Comparison of ENCODE assay signal across 11 mouse cellular contexts in genomic region chr3:108297603-108298553, GRCm38 (mm10). TPM values are rescaled to one million over a fixed set of nuclear protein-coding genes. Genes with fewer than 3 reads are reported as not detected.
DNase-seq lines count a peak whose midpoint lies in the region; ATAC-seq lines count a peak whose summit lies in the region.
"Had no signal": no experiment of that assay in that cellular context is flagged by ENCODE, and none has a peak within 500 bp of the region (broad histone marks: within the 10 kb centered on the region; RNA-seq: fewer than 3 reads in every experiment).

No protein-coding gene starts in this region.

- H3K27me3 ChIP-seq in forebrain, embryonic 12.5 days, result no peaks in the 10 kb centered on the region
- H3K27me3 ChIP-seq in forebrain, embryonic 13.5 days, result no peaks in the 10 kb centered on the region
- H3K27me3 ChIP-seq in lung, embryonic 15.5 days, result no peaks in the 10 kb centered on the region
- no peaks in the 10 kb centered on the region for H3K27me3 ChIP-seq in kidney, embryonic 15.5 days
- H3K27me3 ChIP-seq: hindbrain, embryonic 12.5 days had no signal

- peak; percentile 39; the same call in 1 of the 2 replicates for ATAC-seq in forebrain, embryonic 12.5 days (ENCODE audit: low FRiP score)
- ATAC-seq in forebrain, embryonic 13.5 days, result no peak
- ATAC-seq in lung, embryonic 15.5 days (ENCODE audit: borderline replicate concordance, extremely low read depth, low FRiP score, low TSS enrichment), result no peak
- peak; percentile 57 for ATAC-seq in granulocyte monocyte progenitor cell, adult 5-6 weeks (replicated peaks; ENCODE audit: poor library complexity, severe bottlenecking)
- no peak for ATAC-seq in kidney, embryonic 15.5 days (replicated peaks; ENCODE audit: low FRiP score)
- ATAC-seq: CD4-positive, CD25-positive, alpha-beta regulatory T cell, adult 4 months had no signal

- H3K4me1 ChIP-seq in forebrain, embryonic 12.5 days, result peaks cover 43% of the 10 kb centered on the region
- H3K4me1 ChIP-seq in forebrain, embryonic 13.5 days, result peaks cover 53% of the 10 kb centered on the region
- peaks cover 52% of the 10 kb centered on the region for H3K4me1 ChIP-seq in lung, embryonic 15.5 days
- H3K4me1 ChIP-seq in kidney, embryonic 15.5 days, result peaks cover 40% of the 10 kb centered on the region

- H3K9me3 ChIP-seq in forebrain, embryonic 12.5 days, result no peaks in the 10 kb centered on the region
- H3K9me3 ChIP-seq in forebrain, embryonic 13.5 days (replicated peaks), result no peaks in the 10 kb centered on the region
- H3K9me3 ChIP-seq in lung, embryonic 15.5 days, result no peaks in the 10 kb centered on the region
- no peaks in the 10 kb centered on the region for H3K9me3 ChIP-seq in kidney, embryonic 15.5 days (replicated peaks)
- H3K9me3 ChIP-seq: hindbrain, embryonic 12.5 days had no signal

- no peak overlapping the region for H3K4me3 ChIP-seq in forebrain, embryonic 12.5 days (replicated peaks)
- no peak overlapping the region for H3K4me3 ChIP-seq in forebrain, embryonic 13.5 days
- no peak overlapping the region for H3K4me3 ChIP-seq in lung, embryonic 15.5 days
- no peak overlapping the region for H3K4me3 ChIP-seq in kidney, embryonic 15.5 days (replicated peaks)
- H3K4me3 ChIP-seq: hindbrain, embryonic 12.5 days had no signal

- DNase-seq in lung, adult 18-20 months, result no peak
- DNase-seq in retina, embryonic 14.5 days (ENCODE audit: low spot score), result peak; percentile 38
- DNase-seq in gastrocnemius, postnatal 4 days (ENCODE audit: low spot score in 2 of 2), result no peak
- DNase-seq: left cerebral cortex, postnatal 4 days had no signal

- WGBS in forebrain, embryonic 12.5 days, result 58% methylated on average over 7 of the region's 7 CpGs
- 57% methylated on average over 7 of the region's 7 CpGs for WGBS in forebrain, embryonic 13.5 days
- 56% methylated on average over 7 of the region's 7 CpGs for WGBS in lung, embryonic 15.5 days
- 69% methylated on average over 7 of the region's 7 CpGs for WGBS in kidney, embryonic 15.5 days

- H3K9ac ChIP-seq in forebrain, embryonic 12.5 days, result no peak overlapping the region
- H3K9ac ChIP-seq in forebrain, embryonic 13.5 days, result no peak overlapping the region
- H3K9ac ChIP-seq in lung, embryonic 15.5 days, result no peak overlapping the region
- H3K9ac ChIP-seq in kidney, embryonic 15.5 days, result no peak overlapping the region
- H3K9ac ChIP-seq: hindbrain, embryonic 12.5 days had no signal

- H3K36me3 ChIP-seq in forebrain, embryonic 12.5 days (replicated peaks), result no peaks in the 10 kb centered on the region
- no peaks in the 10 kb centered on the region for H3K36me3 ChIP-seq in forebrain, embryonic 13.5 days (ENCODE audit: poor library complexity, severe bottlenecking)
- H3K36me3 ChIP-seq in lung, embryonic 15.5 days, result no peaks in the 10 kb centered on the region
- H3K36me3 ChIP-seq in kidney, embryonic 15.5 days, result no peaks in the 10 kb centered on the region
- H3K36me3 ChIP-seq: hindbrain, embryonic 12.5 days had no signal

- H3K4me2 ChIP-seq in forebrain, embryonic 12.5 days, result no peak overlapping the region
- H3K4me2 ChIP-seq in forebrain, embryonic 13.5 days, result no peak overlapping the region
- H3K4me2 ChIP-seq in lung, embryonic 15.5 days, result no peak overlapping the region
- no peak overlapping the region for H3K4me2 ChIP-seq in kidney, embryonic 15.5 days
- H3K4me2 ChIP-seq: hindbrain, embryonic 12.5 days had no signal

- peak overlapping the region; percentile 1; the same call in 1 of the 2 replicates for H3K27ac ChIP-seq in forebrain, embryonic 12.5 days
- H3K27ac ChIP-seq in forebrain, embryonic 13.5 days, result no peak overlapping the region
- H3K27ac ChIP-seq in lung, embryonic 15.5 days, result peak overlapping the region; percentile 39
- no peak overlapping the region for H3K27ac ChIP-seq in kidney, embryonic 15.5 days

RNA-seq across cellular contexts. Expression of gene Sort1, which starts 14.0 kb away (rescaled TPM):
- polyA plus RNA-seq in forebrain, embryonic 12.5 days (2016; fragmentation: Nextera tagmentation; extraction: Ambion mirVana), result 23.3 and 30.8 TPM in 2 replicates
- polyA plus RNA-seq in forebrain, embryonic 13.5 days (2015; fragmentation: Nextera tagmentation; extraction: Ambion mirVana), result 13.5 and 13.9 TPM in 2 replicates
- 24.8 and 28.0 TPM in 2 replicates for polyA plus RNA-seq in lung, embryonic 15.5 days (2015; fragmentation: Nextera tagmentation; extraction: Ambion mirVana)
- 55.1 and 58.8 TPM in 2 replicates for total RNA-seq in granulocyte monocyte progenitor cell, adult 5-6 weeks (2014; fragmentation: Nextera tagmentation)
- total RNA-seq in granulocyte monocyte progenitor cell, adult 5-6 weeks (2017), result 45.6 and 50.2 TPM in 2 replicates
- 12.1 and 13.1 TPM in 2 replicates for polyA plus RNA-seq in kidney, embryonic 15.5 days (2015; fragmentation: Nextera tagmentation; extraction: Ambion mirVana)
- total RNA-seq in gastrocnemius, postnatal 4 days (2021), result 10 to 100 TPM; 54.6 to 59.9 TPM

RNA-seq across cellular contexts. Expression of gene Psma5, which starts 41.2 kb away (rescaled TPM):
- 229 and 241 TPM in 2 replicates for polyA plus RNA-seq in forebrain, embryonic 12.5 days (2016; fragmentation: Nextera tagmentation; extraction: Ambion mirVana)
- polyA plus RNA-seq in forebrain, embryonic 13.5 days (2015; fragmentation: Nextera tagmentation; extraction: Ambion mirVana), result 298 and 305 TPM in 2 replicates
- polyA plus RNA-seq in lung, embryonic 15.5 days (2015; fragmentation: Nextera tagmentation; extraction: Ambion mirVana), result 289 and 312 TPM in 2 replicates
- total RNA-seq in granulocyte monocyte progenitor cell, adult 5-6 weeks (2014; fragmentation: Nextera tagmentation), result 258 and 273 TPM in 2 replicates
- total RNA-seq in granulocyte monocyte progenitor cell, adult 5-6 weeks (2017), result 264 and 296 TPM in 2 replicates
- polyA plus RNA-seq in kidney, embryonic 15.5 days (2015; fragmentation: Nextera tagmentation; extraction: Ambion mirVana), result 296 and 312 TPM in 2 replicates
- total RNA-seq in gastrocnemius, postnatal 4 days (2021), result 100 to 1,000 TPM; 126 to 128 TPM

Comparison
In these comparisons a context has a peak if more than half of its experiments do, and no peak if none do; other contexts are left out.
1. ATAC-seq: peak in forebrain, embryonic 12.5 days (single experiment) and granulocyte monocyte progenitor cell, adult 5-6 weeks (single experiment); none in forebrain, embryonic 13.5 days (single experiment), lung, embryonic 15.5 days (single experiment) and kidney, embryonic 15.5 days (single experiment).
2. H3K27ac ChIP-seq: peak in forebrain, embryonic 12.5 days (single experiment) and lung, embryonic 15.5 days (single experiment); none in forebrain, embryonic 13.5 days (single experiment) and kidney, embryonic 15.5 days (single experiment).